Mouse (Mus musculus): ENCODE measurements at regions not wholly inside any gene's neighbourhood (a gene's known extent, or its start where the extent isn't known, plus 50 kb on each side); places are given as distances from the start of the nearest gene placed in this dataset.

GRCm38 (mm10) chr12:48221976-48222800, 1160.3 kb upstream of the Foxg1 start:
- TF ChIP-seq TAL1 (conservative IDR thresholded peaks at IDR 0.05; ENCODE audit: low read depth, low read length) (no peak), CTCF (IDR thresholded peaks at IDR 0.05; ENCODE audit: low read depth, low read length) (no peak), GATA2 (IDR thresholded peaks at IDR 0.05; ENCODE audit: borderline replicate concordance, low read depth, low read length) (no peak), GATA1 (IDR thresholded peaks at IDR 0.05; ENCODE audit: borderline replicate concordance, low read length) (no peak), POLR2AphosphoS5 (IDR thresholded peaks at IDR 0.05; ENCODE audit: insufficient replicate concordance, low read depth, low read length) (no peak)

Data from G1E (cell line).